Mouse (Mus musculus) urinary bladder, postnatal 4 days (tissue): ENCODE measurements around the gene Cebpg.

ENCODE experiments used
- DNase-seq, 2 experiments: peaks; one replicate each; pipeline ENCODE4 v3.0.0; 2021 to 2022; ENCODE audit warnings: low spot score in 2 of 2

Gene Cebpg

GRCm38 (mm10) chr7:35056436-35056864, at the start of gene Cebpg:
Gene Cebpg (minus strand): TSS chr7:35056573.
- peak; percentile 94 to 96 for DNase-seq

GRCm38 (mm10) chr7:35099528-35099927, 43.2 kb upstream of the Cebpg start:
- no peak for DNase-seq

GRCm38 (mm10) chr7:35098777-35099176, 42.4 kb upstream of the Cebpg start:
- DNase-seq, result no peak

GRCm38 (mm10) chr7:35094975-35095678, 38.8 kb upstream of the Cebpg start:
- no peak for DNase-seq

GRCm38 (mm10) chr7:35090550-35090949, 34.2 kb upstream of the Cebpg start:
- DNase-seq, result no peak

GRCm38 (mm10) chr7:35086271-35086861, 30.0 kb upstream of the Cebpg start:
- DNase-seq, result no peak

- DNase-seq, result no peak
Measured at GRCm38 (mm10) chr7:35084565-35085360, 28.4 kb upstream of the Cebpg start.

GRCm38 (mm10) chr7:35081406-35082104, 25.2 kb upstream of the Cebpg start:
- DNase-seq, result no peak

GRCm38 (mm10) chr7:35080843-35081338, 24.5 kb upstream of the Cebpg start:
- no peak for DNase-seq

- DNase-seq, result no peak
Measured at GRCm38 (mm10) chr7:35076645-35077044, 20.3 kb upstream of the Cebpg start.

- DNase-seq, result no peak
Measured at GRCm38 (mm10) chr7:35066640-35067212, 10.4 kb upstream of the Cebpg start.

- DNase-seq, result no peak
Measured at GRCm38 (mm10) chr7:35065958-35066357, 9.6 kb upstream of the Cebpg start.

GRCm38 (mm10) chr7:35064286-35065258, 8.2 kb upstream of the Cebpg start:
- DNase-seq, result peak; percentile 32 to 65

GRCm38 (mm10) chr7:35059467-35059866, 3.1 kb upstream of the Cebpg start:
- no peak for DNase-seq

- no peak for DNase-seq
Measured at GRCm38 (mm10) chr7:35058329-35058728, 2.0 kb upstream of the Cebpg start.

GRCm38 (mm10) chr7:35057569-35057968, 1.2 kb upstream of the Cebpg start:
- no peak for DNase-seq

GRCm38 (mm10) chr7:35056999-35057398, 626 bp upstream of the Cebpg start:
- no peak for DNase-seq

- DNase-seq, result peak in 1 of 2 experiments; percentile 59
Measured at GRCm38 (mm10) chr7:35055619-35056435, 546 bp downstream of the Cebpg start.

- DNase-seq, result no peak
Measured at GRCm38 (mm10) chr7:35054977-35055618, 1.3 kb downstream of the Cebpg start.
